Mouse (Mus musculus): ENCODE data around the gene Hspa4.

GRCm38 (mm10) chr11:53297947-53298860 is 2.1 kb downstream of the Hspa4 start:
- TF ChIP-seq CTCF (IDR thresholded peaks at IDR 0.05; ENCODE audit: low read depth, low read length) (no peak), TAL1 (conservative IDR thresholded peaks at IDR 0.05; ENCODE audit: low read depth, low read length) (no peak), GATA1 (IDR thresholded peaks at IDR 0.05; ENCODE audit: borderline replicate concordance, low read length) (no peak), GATA2 (IDR thresholded peaks at IDR 0.05; ENCODE audit: borderline replicate concordance, low read depth, low read length) (no peak)

Data from G1E (cell line).